Mouse (Mus musculus): Measurements from ENCODE around the gene Tecrl. TPM values are rescaled to one million over a fixed set of nuclear protein-coding genes. Genes with fewer than 3 reads are reported as not detected.

Gene Tecrl
- polyA plus RNA-seq (2012; rRNA removed) = 0.09 TPM in 1 of 2 replicates, not detected in the other

- Histone ChIP-seq H3K27me3 (replicated peaks; ENCODE audit: control insufficient read depth, insufficient read depth, low read length) (no peaks in the 10 kb centered on the region), H3K4me1 (ENCODE audit: control insufficient read depth, insufficient read depth, low read length) (no peaks in the 10 kb centered on the region), H3K36me3 (ENCODE audit: control insufficient read depth, insufficient read depth, low read length) (no peaks in the 10 kb centered on the region), H3K4me3 (ENCODE audit: insufficient read depth, low read depth, low read length) (no peak within 1 kb of the TSS), H3K27ac (ENCODE audit: insufficient read depth, low read depth, low read length) (no peak within 1 kb of the TSS)
- TF ChIP-seq CTCF (conservative IDR thresholded peaks at IDR 0.05; ENCODE audit: insufficient read depth, insufficient read length, low read depth, low read length) (no peak), POLR2A (IDR thresholded peaks at IDR 0.05; ENCODE audit: low read depth, low read length) (no peak)
- 45% methylated on average over 9 of the region's 9 CpGs for WGBS
- DNase-seq = no peak
Measured at GRCm38 (mm10) chr5:83354846-83355561, at the start of gene Tecrl. Tecrl (minus strand) TSS chr5:83355195.

GRCm38 (mm10) chr5:83385021-83385420 is 30.0 kb upstream of the Tecrl start:
- no peak for DNase-seq
- Histone ChIP-seq H3K4me3 (ENCODE audit: insufficient read depth, low read depth, low read length) (no peak overlapping the region), H3K27me3 (replicated peaks; ENCODE audit: control insufficient read depth, insufficient read depth, low read length) (no peaks in the 10 kb centered on the region), H3K27ac (ENCODE audit: insufficient read depth, low read depth, low read length) (no peak overlapping the region), H3K4me1 (ENCODE audit: control insufficient read depth, insufficient read depth, low read length) (no peaks in the 10 kb centered on the region), H3K36me3 (ENCODE audit: control insufficient read depth, insufficient read depth, low read length) (no peaks in the 10 kb centered on the region)
- TF ChIP-seq CTCF (conservative IDR thresholded peaks at IDR 0.05; ENCODE audit: insufficient read depth, insufficient read length, low read depth, low read length) = no peak
- no peak for TF ChIP-seq POLR2A (IDR thresholded peaks at IDR 0.05; ENCODE audit: low read depth, low read length)
- 77% methylated on average over 2 of the region's 2 CpGs for WGBS

- TF ChIP-seq POLR2A (IDR thresholded peaks at IDR 0.05; ENCODE audit: low read depth, low read length) (no peak), CTCF (conservative IDR thresholded peaks at IDR 0.05; ENCODE audit: insufficient read depth, insufficient read length, low read depth, low read length) (no peak)
- H3K36me3 ChIP-seq (ENCODE audit: control insufficient read depth, insufficient read depth, low read length) = no peaks in the 10 kb centered on the region
- no peak overlapping the region for H3K4me3 ChIP-seq (ENCODE audit: insufficient read depth, low read depth, low read length)
- H3K27me3 ChIP-seq (replicated peaks; ENCODE audit: control insufficient read depth, insufficient read depth, low read length) = no peaks in the 10 kb centered on the region
- H3K4me1 ChIP-seq (ENCODE audit: control insufficient read depth, insufficient read depth, low read length) = no peaks in the 10 kb centered on the region
- DNase-seq = no peak
- 10% methylated on average over 2 of the region's 2 CpGs for WGBS
- no peak overlapping the region for H3K27ac ChIP-seq (ENCODE audit: insufficient read depth, low read depth, low read length)
Measured at GRCm38 (mm10) chr5:83351615-83352014, 3.4 kb downstream of the Tecrl start.

GRCm38 (mm10) chr5:83339144-83339543 is 15.9 kb downstream of the Tecrl start:
- WGBS = 75% methylated on average over 4 of the region's 4 CpGs
- no peak overlapping the region for H3K27ac ChIP-seq (ENCODE audit: insufficient read depth, low read depth, low read length)
- TF ChIP-seq CTCF (conservative IDR thresholded peaks at IDR 0.05; ENCODE audit: insufficient read depth, insufficient read length, low read depth, low read length) (no peak), POLR2A (IDR thresholded peaks at IDR 0.05; ENCODE audit: low read depth, low read length) (no peak)

GRCm38 (mm10) chr5:83267148-83267776 is 87.7 kb downstream of the Tecrl start:
- Histone ChIP-seq H3K36me3 (ENCODE audit: control insufficient read depth, insufficient read depth, low read length) (no peaks in the 10 kb centered on the region), H3K27me3 (replicated peaks; ENCODE audit: control insufficient read depth, insufficient read depth, low read length) (no peaks in the 10 kb centered on the region), H3K4me3 (ENCODE audit: insufficient read depth, low read depth, low read length) (no peak overlapping the region), H3K4me1 (ENCODE audit: control insufficient read depth, insufficient read depth, low read length) (no peaks in the 10 kb centered on the region), H3K27ac (ENCODE audit: insufficient read depth, low read depth, low read length) (no peak overlapping the region)
- WGBS = 48% methylated on average over 2 of the region's 2 CpGs
- DNase-seq = no peak
- no peak for TF ChIP-seq POLR2A (IDR thresholded peaks at IDR 0.05; ENCODE audit: low read depth, low read length)
- no peak for TF ChIP-seq CTCF (conservative IDR thresholded peaks at IDR 0.05; ENCODE audit: insufficient read depth, insufficient read length, low read depth, low read length)

More at GRCm38 (mm10) chr5:83339144-83339543, 15.9 kb downstream of the Tecrl start:
- no peak for DNase-seq
- Histone ChIP-seq H3K27me3 (replicated peaks; ENCODE audit: control insufficient read depth, insufficient read depth, low read length) (no peaks in the 10 kb centered on the region), H3K4me1 (ENCODE audit: control insufficient read depth, insufficient read depth, low read length) (no peaks in the 10 kb centered on the region), H3K4me3 (ENCODE audit: insufficient read depth, low read depth, low read length) (no peak overlapping the region), H3K36me3 (ENCODE audit: control insufficient read depth, insufficient read depth, low read length) (no peaks in the 10 kb centered on the region)

GRCm38 (mm10) chr5:83260059-83260458 is 94.9 kb downstream of the Tecrl start:
- H3K4me1 ChIP-seq (ENCODE audit: control insufficient read depth, insufficient read depth, low read length) = no peaks in the 10 kb centered on the region
- DNase-seq = no peak
- H3K4me3 ChIP-seq (ENCODE audit: insufficient read depth, low read depth, low read length) = no peak overlapping the region
- no peaks in the 10 kb centered on the region for H3K36me3 ChIP-seq (ENCODE audit: control insufficient read depth, insufficient read depth, low read length)
- no peaks in the 10 kb centered on the region for H3K27me3 ChIP-seq (replicated peaks; ENCODE audit: control insufficient read depth, insufficient read depth, low read length)
- TF ChIP-seq POLR2A (IDR thresholded peaks at IDR 0.05; ENCODE audit: low read depth, low read length) (no peak), CTCF (conservative IDR thresholded peaks at IDR 0.05; ENCODE audit: insufficient read depth, insufficient read length, low read depth, low read length) (no peak)
- H3K27ac ChIP-seq (ENCODE audit: insufficient read depth, low read depth, low read length) = no peak overlapping the region

GRCm38 (mm10) chr5:83254141-83254540 is 100.9 kb downstream of the Tecrl start:
- TF ChIP-seq CTCF (conservative IDR thresholded peaks at IDR 0.05; ENCODE audit: insufficient read depth, insufficient read length, low read depth, low read length) (no peak), POLR2A (IDR thresholded peaks at IDR 0.05; ENCODE audit: low read depth, low read length) (no peak)
- Histone ChIP-seq H3K27me3 (replicated peaks; ENCODE audit: control insufficient read depth, insufficient read depth, low read length) (no peaks in the 10 kb centered on the region), H3K36me3 (ENCODE audit: control insufficient read depth, insufficient read depth, low read length) (no peaks in the 10 kb centered on the region), H3K4me3 (ENCODE audit: insufficient read depth, low read depth, low read length) (no peak overlapping the region), H3K4me1 (ENCODE audit: control insufficient read depth, insufficient read depth, low read length) (no peaks in the 10 kb centered on the region), H3K27ac (ENCODE audit: insufficient read depth, low read depth, low read length) (no peak overlapping the region)
- 79% methylated on average over 2 of the region's 2 CpGs for whole genome bisulfite sequencing
- DNase-seq = no peak
